Mouse (Mus musculus): ENCODE data around the gene 3110001I22Rik. TPM values are rescaled to one million over a fixed set of nuclear protein-coding genes. Genes with fewer than 3 reads are reported as not detected.

The 3110001I22Rik gene
- polyA plus RNA-seq, 1 experiment from 2014 or later: 9.6 TPM

GRCm38 (mm10) chr16:13672386-13672898, 713 bp downstream of the 3110001I22Rik start:
- Histone ChIP-seq H3K9me3 (replicated peaks) (no peaks in the 10 kb centered on the region), H3K27ac (replicated peaks) (peak overlapping the region; percentile 93)
- WGBS: 3% methylated on average over 20 of the region's 20 CpGs

GRCm38 (mm10) chr16:13673114-13673513, 1.4 kb downstream of the 3110001I22Rik start:
- 80% methylated on average over 5 of the region's 5 CpGs for WGBS
- DNase-seq (ENCODE audit: low spot score): no peak
- Histone ChIP-seq H3K4me3 (peak overlapping the region; percentile 100), H3K36me3 (peaks cover 26% of the 10 kb centered on the region), H3K27me3 (ENCODE audit: low read depth, poor library complexity, severe bottlenecking) (no peaks in the 10 kb centered on the region), H3K4me1 (peaks cover 11% of the 10 kb centered on the region), H3K27ac (replicated peaks) (no peak overlapping the region), H3K9me3 (replicated peaks) (no peaks in the 10 kb centered on the region)

More at GRCm38 (mm10) chr16:13672386-13672898, 713 bp downstream of the 3110001I22Rik start:
- Histone ChIP-seq H3K4me3 (peak overlapping the region; percentile 100), H3K36me3 (peaks cover 19% of the 10 kb centered on the region), H3K4me1 (peaks cover 12% of the 10 kb centered on the region), H3K27me3 (ENCODE audit: low read depth, poor library complexity, severe bottlenecking) (no peaks in the 10 kb centered on the region)
- peak; percentile 60 for DNase-seq (ENCODE audit: low spot score)

- H3K9me3 ChIP-seq (replicated peaks): no peaks in the 10 kb centered on the region
- DNase-seq (ENCODE audit: low spot score): no peak
- 94% methylated on average over 3 of the region's 3 CpGs for WGBS
- no peak overlapping the region for H3K27ac ChIP-seq (replicated peaks)
- no peak overlapping the region for H3K4me3 ChIP-seq
- peaks cover 11% of the 10 kb centered on the region for H3K4me1 ChIP-seq
- no peaks in the 10 kb centered on the region for H3K27me3 ChIP-seq (ENCODE audit: low read depth, poor library complexity, severe bottlenecking)
- peaks cover 39% of the 10 kb centered on the region for H3K36me3 ChIP-seq
Measured at GRCm38 (mm10) chr16:13674511-13674910, 2.8 kb downstream of the 3110001I22Rik start.

GRCm38 (mm10) chr16:13678601-13679319, 7.0 kb downstream of the 3110001I22Rik start:
- DNase-seq (ENCODE audit: low spot score): no peak
- Histone ChIP-seq H3K27ac (replicated peaks) (no peak overlapping the region), H3K9me3 (replicated peaks) (no peaks in the 10 kb centered on the region), H3K27me3 (ENCODE audit: low read depth, poor library complexity, severe bottlenecking) (no peaks in the 10 kb centered on the region), H3K4me3 (no peak overlapping the region), H3K36me3 (peaks cover 50% of the 10 kb centered on the region), H3K4me1 (no peaks in the 10 kb centered on the region)
- 92% methylated on average over 3 of the region's 3 CpGs for WGBS

GRCm38 (mm10) chr16:13698998-13699397, 27.3 kb downstream of the 3110001I22Rik start:
- Histone ChIP-seq H3K9me3 (replicated peaks) (no peaks in the 10 kb centered on the region), H3K36me3 (peaks cover 94% of the 10 kb centered on the region), H3K4me1 (no peaks in the 10 kb centered on the region), H3K27ac (replicated peaks) (no peak overlapping the region), H3K4me3 (no peak overlapping the region), H3K27me3 (ENCODE audit: low read depth, poor library complexity, severe bottlenecking) (no peaks in the 10 kb centered on the region)
- WGBS: 91% methylated on average over 7 of the region's 7 CpGs
- no peak for DNase-seq (ENCODE audit: low spot score)

- no peaks in the 10 kb centered on the region for H3K9me3 ChIP-seq (replicated peaks)
- no peak for DNase-seq (ENCODE audit: low spot score)
- H3K36me3 ChIP-seq: peaks cover 83% of the 10 kb centered on the region
- no peak overlapping the region for H3K27ac ChIP-seq (replicated peaks)
- H3K4me3 ChIP-seq: no peak overlapping the region
- no peaks in the 10 kb centered on the region for H3K4me1 ChIP-seq
- 94% methylated on average over 7 of the region's 7 CpGs for WGBS
- H3K27me3 ChIP-seq (ENCODE audit: low read depth, poor library complexity, severe bottlenecking): no peaks in the 10 kb centered on the region
Measured at GRCm38 (mm10) chr16:13702184-13702583, 30.5 kb downstream of the 3110001I22Rik start.

- Histone ChIP-seq H3K27me3 (ENCODE audit: low read depth, poor library complexity, severe bottlenecking) (no peaks in the 10 kb centered on the region), H3K9me3 (replicated peaks) (no peaks in the 10 kb centered on the region), H3K4me3 (no peak overlapping the region), H3K36me3 (peaks cover 58% of the 10 kb centered on the region), H3K27ac (replicated peaks) (no peak overlapping the region), H3K4me1 (no peaks in the 10 kb centered on the region)
- no peak for DNase-seq (ENCODE audit: low spot score)
- 91% methylated on average over 10 of the region's 10 CpGs for WGBS
Measured at GRCm38 (mm10) chr16:13704676-13705075, 32.9 kb downstream of the 3110001I22Rik start.

- Histone ChIP-seq H3K4me3 (no peak overlapping the region), H3K9me3 (replicated peaks) (no peaks in the 10 kb centered on the region), H3K27me3 (ENCODE audit: low read depth, poor library complexity, severe bottlenecking) (no peaks in the 10 kb centered on the region), H3K27ac (replicated peaks) (no peak overlapping the region), H3K36me3 (no peaks in the 10 kb centered on the region), H3K4me1 (no peaks in the 10 kb centered on the region)
- WGBS: 91% methylated on average over 3 of the region's 3 CpGs
- DNase-seq (ENCODE audit: low spot score): no peak
Measured at GRCm38 (mm10) chr16:13714910-13715309, 43.2 kb downstream of the 3110001I22Rik start.

DNA sequence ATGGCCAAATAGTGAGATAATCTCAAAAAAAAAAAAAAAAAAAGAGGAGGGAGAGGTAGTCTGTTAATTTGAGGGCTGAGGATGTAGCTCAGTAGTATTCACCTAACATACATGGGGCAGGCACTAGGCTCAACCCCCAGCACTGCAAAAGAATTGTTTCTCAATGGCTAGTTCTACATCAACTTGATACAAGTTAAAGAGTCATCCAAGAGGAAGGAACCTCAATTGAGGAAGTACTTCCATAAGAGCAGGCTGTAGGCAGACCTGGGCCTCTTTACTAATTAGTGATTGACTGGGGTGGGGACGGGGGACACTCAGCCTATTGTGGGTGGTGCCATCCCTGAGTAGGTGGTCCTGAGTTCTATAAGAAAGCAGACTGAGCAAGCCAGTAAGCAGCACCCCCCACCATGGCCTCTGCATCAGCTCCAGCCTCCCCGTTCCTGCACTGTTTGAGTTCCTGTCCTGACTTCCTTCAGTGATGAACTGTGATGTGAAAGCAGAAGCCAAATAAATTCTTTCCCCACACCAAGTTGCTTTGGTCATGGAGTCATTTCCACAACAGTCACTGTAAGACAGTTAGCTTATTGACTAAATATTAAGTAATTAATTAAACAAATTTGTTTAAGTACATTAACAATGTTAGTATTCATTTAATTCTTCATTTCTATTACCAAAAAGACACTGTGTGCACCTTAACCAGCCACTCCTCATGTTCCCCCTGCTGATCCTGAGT, 45.3 kb downstream of the 3110001I22Rik start:
- Histone ChIP-seq H3K27ac (replicated peaks) (no peak overlapping the region), H3K4me1 (no peaks in the 10 kb centered on the region)
- WGBS: 94% methylated on average over 2 of the region's 2 CpGs

GRCm38 (mm10) chr16:13722937-13723336, 51.2 kb downstream of the 3110001I22Rik start:
- Histone ChIP-seq H3K27ac (replicated peaks) (no peak overlapping the region), H3K4me1 (0 out of 2 replicates have a peak, but pooled peaks cover 4% of the 10 kb centered on the region), H3K36me3 (no peaks in the 10 kb centered on the region), H3K9me3 (replicated peaks) (no peaks in the 10 kb centered on the region), H3K4me3 (no peak overlapping the region), H3K27me3 (ENCODE audit: low read depth, poor library complexity, severe bottlenecking) (no peaks in the 10 kb centered on the region)
- 37% methylated on average over 10 of the region's 10 CpGs for WGBS
- DNase-seq (ENCODE audit: low spot score): no peak

More for the DNA sequence above, 45.3 kb downstream of the 3110001I22Rik start:
- no peaks in the 10 kb centered on the region for H3K36me3 ChIP-seq
- no peak overlapping the region for H3K4me3 ChIP-seq
- H3K27me3 ChIP-seq (ENCODE audit: low read depth, poor library complexity, severe bottlenecking): no peaks in the 10 kb centered on the region
- no peak for DNase-seq (ENCODE audit: low spot score)
- no peaks in the 10 kb centered on the region for H3K9me3 ChIP-seq (replicated peaks)

DNA sequence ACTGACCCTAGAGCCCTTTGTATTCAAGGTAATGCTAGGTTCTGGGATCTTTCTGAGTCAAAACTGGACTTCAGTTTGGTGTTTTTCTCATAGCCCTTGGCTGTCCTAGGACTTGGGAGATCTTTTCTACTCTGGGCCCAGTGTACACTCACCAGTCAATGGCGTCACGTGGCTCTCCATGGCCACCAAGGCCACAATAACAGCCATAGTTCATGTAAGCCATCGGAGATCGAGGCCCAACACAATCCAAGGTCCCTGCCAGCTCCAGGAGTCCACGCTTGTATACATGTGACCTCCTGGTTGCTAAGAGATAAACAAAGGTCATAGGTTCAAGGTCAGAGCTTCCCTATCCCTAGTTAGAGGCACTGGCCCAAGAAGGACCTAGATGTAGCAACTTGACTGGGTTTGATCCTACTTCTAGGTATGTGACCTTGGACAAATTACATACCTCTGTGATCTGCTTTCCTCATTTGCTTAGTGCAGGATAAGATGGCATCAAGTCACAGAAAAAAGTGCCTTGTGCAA, 56.1 kb downstream of the 3110001I22Rik start:
- H3K9me3 ChIP-seq (replicated peaks): no peaks in the 10 kb centered on the region
- no peak overlapping the region for H3K4me3 ChIP-seq
- H3K36me3 ChIP-seq: no peaks in the 10 kb centered on the region
- H3K4me1 ChIP-seq: peaks cover 11% of the 10 kb centered on the region
- 91% methylated on average over 5 of the region's 5 CpGs for WGBS
- no peak for DNase-seq (ENCODE audit: low spot score)
- H3K27ac ChIP-seq (replicated peaks): no peak overlapping the region
- H3K27me3 ChIP-seq (ENCODE audit: low read depth, poor library complexity, severe bottlenecking): peaks cover 9% of the 10 kb centered on the region; the same call in 1 of the 2 replicates
